In genomic region chr10:79783920-79784800, GRCm38 (mm10) we compare ENCODE assay signal across 10 mouse cellular contexts. TPM values are rescaled to one million over a fixed set of nuclear protein-coding genes. Genes with fewer than 3 reads are reported as not detected.
A peak's percentile ranks its signal among the peaks of the same experiment; 100 is the strongest.
DNase-seq lines count a peak whose midpoint lies in the region; ATAC-seq lines count a peak whose summit lies in the region.
"Had no signal": no experiment of that assay in that cellular context is flagged by ENCODE, and none has a peak within 500 bp of the region (broad histone marks: within the 10 kb centered on the region; RNA-seq: fewer than 3 reads in every experiment).

No protein-coding gene starts in this region.

- peaks cover 61% of the 10 kb centered on the region for H3K27me3 ChIP-seq in liver, embryonic 12.5 days (replicated peaks)

- no peak overlapping the region for H3K9ac ChIP-seq in liver, embryonic 12.5 days
- H3K9ac ChIP-seq: heart, embryonic 15.5 days; neural tube, embryonic 13.5 days had no signal

- no peak overlapping the region for H3K4me3 ChIP-seq in liver, embryonic 12.5 days
- H3K4me3 ChIP-seq: heart, embryonic 15.5 days; neural tube, embryonic 13.5 days had no signal

- peaks cover 33% of the 10 kb centered on the region for H3K4me1 ChIP-seq in liver, embryonic 12.5 days

- H3K27ac ChIP-seq in liver, embryonic 12.5 days, result no peak overlapping the region
- H3K27ac ChIP-seq: heart, embryonic 15.5 days; neural tube, embryonic 13.5 days had no signal

- H3K9me3 ChIP-seq in liver, embryonic 12.5 days (replicated peaks), result no peaks in the 10 kb centered on the region
- H3K9me3 ChIP-seq: heart, embryonic 15.5 days; neural tube, embryonic 13.5 days had no signal

- ATAC-seq in liver, embryonic 12.5 days, result no peak

- H3K36me3 ChIP-seq in liver, embryonic 12.5 days, result no peaks in the 10 kb centered on the region
- H3K36me3 ChIP-seq: heart, embryonic 15.5 days; neural tube, embryonic 13.5 days had no signal

- peak; percentile 54 for DNase-seq in cerebellum, adult 8-10 months
- no peak for DNase-seq in cerebellum, adult 9-10 months
- DNase-seq in liver, result peak; percentile 67
- peak; percentile 62 for DNase-seq in c-Kit-positive CD71-negative TER-119-negative erythroid progenitor cells, embryonic 14.5 days (ENCODE audit: low read depth)
- peak; percentile 77 for DNase-seq in retina, embryonic 14.5 days (ENCODE audit: low spot score)
- no peak for DNase-seq in right cerebral cortex, postnatal 10 days (ENCODE audit: low spot score in 2 of 2)
- no peak for DNase-seq in kidney, adult 8-10 months

- no peak overlapping the region for H3K4me2 ChIP-seq in liver, embryonic 12.5 days
- H3K4me2 ChIP-seq: heart, embryonic 15.5 days; neural tube, embryonic 13.5 days had no signal

- WGBS in liver, embryonic 12.5 days (ENCODE audit: insufficient replicate concordance), result 39% methylated on average over 27 of the region's 27 CpGs

RNA-seq across cellular contexts. Expression of gene Prss57, which starts 6.6 kb away (rescaled TPM):
- polyA plus RNA-seq in liver, embryonic 12.5 days (2016; fragmentation: Nextera tagmentation; extraction: Ambion mirVana), result 1.4 and 2.2 TPM in 2 replicates

RNA-seq across cellular contexts. Expression of gene Fstl3, which starts 7.1 kb away (rescaled TPM):
- polyA plus RNA-seq in liver, embryonic 12.5 days (2016; fragmentation: Nextera tagmentation; extraction: Ambion mirVana), result 0.80 and 0.98 TPM in 2 replicates

RNA-seq across cellular contexts. Expression of gene Palm, which starts 9.2 kb away (rescaled TPM):
- polyA plus RNA-seq in liver, embryonic 12.5 days (2016; fragmentation: Nextera tagmentation; extraction: Ambion mirVana), result 12.4 and 13.2 TPM in 2 replicates

RNA-seq across cellular contexts. Expression of gene Rnf126, which starts 17.4 kb away (rescaled TPM):
- 79.6 and 80.4 TPM in 2 replicates for polyA plus RNA-seq in liver, embryonic 12.5 days (2016; fragmentation: Nextera tagmentation; extraction: Ambion mirVana)

RNA-seq across cellular contexts. Expression of gene Fgf22, which starts 29.3 kb away (rescaled TPM):
- 0.11 and 0.13 TPM in 2 replicates for polyA plus RNA-seq in liver, embryonic 12.5 days (2016; fragmentation: Nextera tagmentation; extraction: Ambion mirVana)

Comparison
In these comparisons a context has a peak if more than half of its experiments do, and no peak if none do; other contexts are left out.
1. DNase-seq: peak in cerebellum, adult 8-10 months (single experiment), liver (single experiment), c-Kit-positive CD71-negative TER-119-negative erythroid progenitor cells, embryonic 14.5 days (single experiment) and retina, embryonic 14.5 days (single experiment); none in cerebellum, adult 9-10 months (single experiment), right cerebral cortex, postnatal 10 days (0 of 2) and kidney, adult 8-10 months (0 of 2).